Mouse (Mus musculus) 3T3-L1 (cell line): ENCODE data around the gene Mnt.

ENCODE experiments used
- DNase-seq: peaks from one replicate; pipeline ENCODE4 v3.0.0-alpha.2; 2015; ENCODE audit warnings: low read depth, low spot score

The Mnt gene

GRCm38 (mm10) chr11:74845784-74846183 lies 15.1 kb downstream of the Mnt start:
- DNase-seq: no peak

DNA sequence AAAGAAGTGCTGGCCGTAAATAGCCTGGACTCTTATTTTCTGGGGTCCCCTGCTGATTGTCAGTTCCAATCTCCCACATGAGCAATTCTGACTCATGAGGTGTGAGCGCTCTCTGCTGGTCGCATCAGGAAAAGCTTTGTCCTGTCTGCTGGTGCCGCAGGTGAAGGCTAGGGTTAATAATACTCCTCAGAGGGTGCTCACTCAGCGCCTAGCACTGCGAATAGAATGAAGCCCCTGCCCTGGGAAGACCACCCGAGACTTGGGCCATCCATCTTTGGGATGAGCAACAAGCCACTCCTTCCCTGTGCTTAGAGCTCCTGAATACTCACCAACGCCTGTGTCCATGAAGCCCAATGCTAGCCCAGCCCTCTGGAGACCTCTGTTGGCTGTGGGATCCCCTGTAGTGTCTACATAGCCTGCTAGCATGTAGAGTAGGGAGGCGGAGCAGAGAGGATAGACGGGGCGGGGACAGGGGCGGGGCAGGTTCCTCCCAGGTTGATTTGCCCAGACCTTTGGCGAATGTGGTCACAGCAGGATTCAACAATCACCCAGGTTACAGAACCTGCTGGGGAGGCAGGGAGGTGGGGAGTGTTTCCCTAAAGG lies 17.3 kb downstream of the Mnt start:
- peak; percentile 79 for DNase-seq

- DNase-seq: no peak
Observed at GRCm38 (mm10) chr11:74850998-74851661, 20.4 kb downstream of the Mnt start.

DNA sequence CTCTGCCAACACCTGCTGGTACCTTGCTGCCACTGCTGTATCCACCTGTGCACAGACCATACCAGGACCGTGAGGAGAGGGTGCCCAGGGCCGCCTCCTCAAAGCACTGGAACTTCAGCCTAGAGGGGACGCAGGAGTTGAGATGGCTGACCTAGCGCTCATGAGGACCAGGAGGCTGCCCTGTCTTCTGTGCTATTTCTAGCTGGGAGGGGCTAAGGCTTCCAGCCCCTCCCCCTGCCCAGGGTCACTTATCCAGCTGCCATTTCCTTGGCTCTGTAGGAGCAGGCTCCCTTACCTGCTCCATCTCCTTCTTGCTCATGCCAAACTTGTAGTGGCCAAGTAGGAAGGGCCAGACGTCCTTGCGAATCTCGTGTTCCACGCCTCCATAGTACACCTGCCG lies 27.0 kb downstream of the Mnt start:
- DNase-seq: no peak

- DNase-seq: peak; percentile 68
Observed at GRCm38 (mm10) chr11:74862129-74862528, 31.4 kb downstream of the Mnt start.

DNA sequence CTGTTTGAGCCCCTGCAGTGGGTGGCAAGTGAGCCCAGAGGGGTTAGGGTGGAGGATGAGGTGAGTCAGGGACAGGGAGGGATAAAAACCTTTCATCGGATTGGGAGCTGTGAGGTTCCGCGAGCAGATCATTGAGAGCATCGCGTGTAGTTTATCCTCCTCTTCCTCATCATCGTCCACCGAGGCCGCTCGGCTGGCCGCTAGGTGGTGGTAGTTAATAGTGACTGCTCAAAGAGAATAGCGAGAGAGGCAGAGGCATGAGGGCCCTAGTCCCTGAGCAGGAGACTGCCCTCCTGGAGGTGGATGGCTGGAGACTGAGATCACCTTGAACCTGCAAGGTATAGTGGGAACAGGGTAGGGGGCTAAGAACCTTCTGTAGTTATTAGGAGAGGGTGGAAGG lies 32.8 kb downstream of the Mnt start:
- no peak for DNase-seq

DNA sequence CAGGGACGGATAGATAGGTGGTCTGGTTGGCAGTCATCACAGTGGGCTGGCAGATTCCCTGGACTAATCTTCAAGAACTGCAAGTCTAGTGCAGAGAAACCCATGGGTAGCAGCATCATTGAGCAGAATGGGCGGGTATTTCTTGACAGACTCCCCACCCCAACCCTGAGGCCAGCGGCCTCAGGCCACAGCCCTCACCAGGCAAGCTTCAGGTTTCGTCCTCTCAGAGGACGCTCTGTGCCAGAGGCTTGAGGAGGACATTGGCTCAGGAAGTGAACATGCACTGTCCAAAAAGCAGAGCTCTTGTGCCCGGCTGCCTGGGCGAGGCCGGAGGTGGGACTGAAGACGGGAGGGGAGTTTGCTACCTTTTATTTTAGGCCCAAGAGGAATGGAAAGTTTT lies 33.7 kb downstream of the Mnt start:
- no peak for DNase-seq

DNA sequence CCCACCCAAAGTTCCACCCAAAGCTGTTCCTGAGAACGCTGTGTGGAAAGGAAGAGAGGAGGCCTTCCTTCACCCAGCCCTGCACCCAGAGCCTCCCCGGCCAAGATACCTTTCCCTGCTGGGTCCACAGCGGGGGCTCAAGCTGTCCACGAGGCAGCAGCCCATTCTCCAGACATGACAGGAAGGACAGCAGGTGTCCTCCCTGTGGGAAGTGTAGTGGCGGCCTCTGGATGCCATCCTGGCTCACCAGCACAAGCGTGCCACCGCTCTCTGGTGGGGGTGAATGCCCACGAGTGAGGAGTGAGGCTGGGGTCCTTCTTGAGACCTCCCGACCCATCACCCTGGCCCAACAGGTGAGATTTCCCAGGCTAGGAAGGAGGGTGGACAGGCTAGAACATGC lies 34.5 kb downstream of the Mnt start:
- no peak for DNase-seq

DNA sequence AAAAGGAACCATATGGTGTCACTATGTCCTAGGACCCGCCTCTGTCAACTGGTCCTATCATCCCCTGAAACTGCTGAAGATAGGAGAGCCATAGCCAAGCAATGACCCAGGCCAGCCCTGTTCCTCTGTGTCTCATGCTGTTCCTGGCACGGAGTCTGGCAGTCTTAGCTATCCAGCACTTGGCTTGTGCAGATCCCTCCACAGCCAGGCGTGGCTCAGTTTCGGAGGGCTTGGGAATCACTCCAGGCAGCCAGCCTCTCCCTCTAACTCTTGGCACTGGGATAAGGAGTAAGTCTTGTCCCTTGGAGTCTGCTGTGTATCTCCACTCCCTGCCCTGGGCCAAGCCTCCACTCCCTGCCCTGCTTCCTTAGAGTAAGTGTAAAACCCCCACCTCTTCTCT lies 35.9 kb downstream of the Mnt start:
- peak; percentile 54 for DNase-seq

DNA sequence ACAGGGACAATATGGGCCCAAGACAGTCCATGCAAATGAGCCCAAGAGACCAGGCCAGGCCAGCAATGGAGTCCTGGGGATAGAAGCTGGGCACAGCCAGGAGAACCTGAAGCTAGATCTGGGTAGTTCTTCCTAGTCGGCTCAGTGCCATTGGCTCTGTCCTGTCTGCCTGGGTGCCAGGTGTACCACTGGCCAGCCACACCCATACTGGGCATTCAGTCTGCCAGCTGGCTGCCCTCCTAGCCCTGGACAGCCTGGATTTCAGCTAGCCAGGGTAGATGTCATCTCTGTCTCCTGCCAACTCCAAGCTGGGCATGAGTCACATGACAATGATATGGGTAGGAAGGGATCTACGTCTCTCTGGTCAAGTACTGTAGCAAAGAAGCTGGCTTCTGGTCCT lies 36.5 kb downstream of the Mnt start:
- DNase-seq: peak; percentile 43

GRCm38 (mm10) chr11:74868046-74868760 lies 37.5 kb downstream of the Mnt start:
- DNase-seq: peak; percentile 47

DNA sequence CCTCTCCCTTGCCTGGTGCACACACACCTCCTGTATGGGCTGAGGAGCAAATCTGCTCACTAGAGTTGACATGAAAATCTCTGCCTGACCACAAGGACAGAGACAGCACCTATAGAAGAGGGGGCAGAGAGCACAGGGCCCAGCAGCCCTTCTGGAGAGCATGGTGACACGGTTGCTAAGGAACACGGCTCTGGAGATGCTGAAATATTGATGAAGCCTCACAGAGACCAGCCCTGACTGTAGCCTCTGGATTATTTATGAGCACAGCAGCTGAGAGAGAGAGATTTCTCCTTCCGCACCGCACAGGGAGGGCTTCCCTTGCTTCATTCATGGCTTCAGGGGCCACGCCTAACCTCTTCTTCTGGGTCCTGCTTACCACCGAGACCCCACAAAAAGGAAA lies 38.9 kb downstream of the Mnt start:
- no peak for DNase-seq

DNA sequence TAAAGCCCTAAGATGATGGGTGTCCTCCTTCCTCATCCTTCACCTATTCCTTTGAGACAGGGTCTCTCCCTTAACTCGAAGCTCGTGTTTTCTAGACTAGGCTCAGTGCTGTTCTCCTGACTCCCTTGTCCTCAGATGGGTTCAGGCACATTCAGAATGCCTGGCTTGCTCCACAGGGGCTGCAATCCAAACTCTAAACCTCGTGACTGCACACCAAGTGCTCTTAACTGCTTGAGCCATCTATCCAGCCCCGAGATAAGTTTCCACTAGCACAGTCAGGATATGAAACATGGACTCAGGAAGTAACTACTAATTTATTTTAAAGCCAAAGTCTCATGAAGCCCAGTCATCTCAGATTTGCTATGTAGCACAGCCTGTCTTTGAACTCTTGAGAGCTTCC lies 39.8 kb downstream of the Mnt start:
- no peak for DNase-seq

GRCm38 (mm10) chr11:74870991-74871622 lies 40.4 kb downstream of the Mnt start:
- DNase-seq: no peak

DNA sequence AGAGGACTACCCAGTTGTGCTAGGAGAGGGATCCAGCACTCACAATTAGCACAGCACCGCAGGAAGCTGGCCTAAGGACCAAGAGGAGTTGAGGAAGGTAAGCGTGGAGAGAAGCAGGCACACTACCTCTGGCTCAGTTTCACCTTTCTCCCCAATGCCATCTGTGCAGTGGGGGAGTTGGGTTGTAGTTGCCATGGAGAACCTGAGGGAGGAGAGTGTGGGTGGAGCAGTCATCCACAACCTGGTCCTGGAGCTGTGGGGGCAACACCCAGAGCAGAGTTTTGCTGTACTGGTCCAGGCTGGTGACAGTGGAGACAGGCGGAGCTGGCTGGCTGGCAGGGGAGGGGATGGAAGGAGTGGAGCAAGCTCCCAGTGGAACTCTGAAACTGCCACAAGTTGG lies 43.9 kb downstream of the Mnt start:
- DNase-seq: no peak

- peak; percentile 62 for DNase-seq
Observed at GRCm38 (mm10) chr11:74876801-74877200, 46.1 kb downstream of the Mnt start.

DNA sequence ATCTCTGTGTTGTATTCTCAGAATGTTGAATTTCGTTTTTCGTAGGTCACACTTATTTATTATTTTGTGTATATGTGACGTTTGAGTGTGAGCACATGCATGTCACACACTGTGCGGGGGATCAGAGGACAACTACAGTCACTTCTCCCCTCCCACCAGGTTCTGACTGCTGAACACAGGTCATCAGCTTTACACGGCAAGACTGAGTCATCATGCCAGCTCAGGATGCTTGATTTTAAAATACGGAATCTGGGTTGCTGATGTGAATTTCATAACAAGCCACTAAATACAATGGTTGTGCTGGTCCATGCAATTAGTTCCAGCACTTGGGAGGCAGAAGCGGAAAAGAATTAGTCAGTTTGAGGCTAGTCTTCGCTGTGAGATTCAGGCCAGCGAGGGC lies 50.3 kb downstream of the Mnt start:
- DNase-seq: peak; percentile 62

GRCm38 (mm10) chr11:74881979-74882378 lies 51.3 kb downstream of the Mnt start:
- DNase-seq: no peak

GRCm38 (mm10) chr11:74883098-74883497 lies 52.4 kb downstream of the Mnt start:
- no peak for DNase-seq

GRCm38 (mm10) chr11:74894619-74895018 lies 63.9 kb downstream of the Mnt start:
- no peak for DNase-seq
